Mouse (Mus musculus) heart, adult 2 months (tissue): Measurements from ENCODE around the gene Pcsk1n.
A peak's percentile ranks its signal among the peaks of the same experiment; 100 is the strongest.

Experiments
- CTCF ChIP-seq: fragments of 200-600 bp; IDR thresholded peaks from 2 replicates; pipeline ENCODE4 v1.8.1; 2022; ENCODE audit warnings: antibody characterized with exemption, mild to moderate bottlenecking, moderate library complexity
- EP300 ChIP-seq: fragments of 200-500 bp; IDR thresholded peaks from 2 replicates; pipeline ENCODE4 v1.6.1; 2011; ENCODE audit warnings: low read depth, low read length, control low read depth; ENCODE audit not compliant: insufficient read depth
- POLR2A ChIP-seq: fragments of 200-500 bp; IDR thresholded peaks from 2 replicates; pipeline ENCODE4 v1.6.1; 2011; ENCODE audit warnings: mild to moderate bottlenecking, low read depth, low read length, control low read depth; ENCODE audit not compliant: insufficient read depth

DNA sequence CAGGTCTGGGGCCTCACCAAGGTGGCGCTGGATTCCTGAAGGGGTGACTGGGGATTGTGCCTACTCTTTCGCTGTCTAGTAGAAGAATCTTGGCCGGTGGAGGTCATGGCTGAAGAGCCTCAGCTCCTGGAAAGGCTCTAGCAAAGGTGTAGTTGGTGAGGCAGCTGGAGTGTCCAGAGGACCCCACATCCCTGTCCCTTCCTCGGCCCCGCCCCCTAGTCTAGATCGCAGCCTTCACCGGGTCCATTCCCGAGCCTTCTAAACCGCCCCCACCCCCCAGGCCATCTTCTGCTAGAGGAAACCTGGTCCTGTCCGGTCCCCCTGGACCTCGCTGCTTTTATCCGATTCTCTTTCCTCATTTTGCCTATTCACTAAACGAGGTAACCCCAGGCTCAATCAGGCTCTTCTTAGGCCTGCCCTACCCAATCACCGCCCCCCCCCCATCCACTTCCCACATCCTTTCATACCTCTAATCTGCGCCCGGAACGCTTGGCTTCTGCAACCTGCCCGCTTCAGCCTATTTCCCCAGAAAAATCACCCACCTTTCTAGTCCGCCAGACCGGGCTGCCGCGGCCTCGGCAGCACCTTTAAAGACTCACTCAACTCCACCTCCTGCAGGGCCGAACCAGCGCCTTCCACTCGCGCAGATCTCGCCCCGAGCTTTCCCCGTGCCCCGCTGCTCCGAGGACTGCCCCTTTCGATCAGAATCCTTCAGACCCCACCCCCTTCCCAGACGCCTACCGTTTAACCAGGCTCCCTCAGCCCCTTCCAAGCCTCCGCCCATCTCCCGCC lies 27.7 kb downstream of the Pcsk1n start, which contains the start of gene Hdac6:
- TF ChIP-seq POLR2A, result peak; percentile 46; the same call in 1 of the 2 replicates
- no peak for TF ChIP-seq CTCF
- TF ChIP-seq EP300, result no peak
